In the genomic region with DNA sequence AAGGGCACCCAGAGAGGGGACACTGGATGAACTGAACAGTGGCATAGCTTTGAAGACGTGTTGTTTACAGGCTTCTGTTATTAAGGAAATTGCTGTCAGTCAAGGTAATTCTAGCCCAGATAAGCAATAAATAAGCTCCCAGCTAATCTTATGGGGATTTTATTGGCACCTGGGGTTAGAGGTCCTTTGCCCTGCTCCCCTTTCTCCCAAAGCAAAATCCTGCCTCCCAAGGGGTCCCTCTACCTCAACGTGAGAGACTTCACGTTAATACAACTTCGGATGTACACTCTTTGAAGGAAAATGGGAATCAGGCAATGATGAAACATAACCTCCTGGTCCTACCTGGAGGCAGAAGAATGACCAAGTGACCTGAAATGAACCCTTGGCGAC, we compare ENCODE assay signal across 8 mouse cellular contexts. TPM values are rescaled to one million over a fixed set of nuclear protein-coding genes. Genes with fewer than 3 reads are reported as not detected.
DNase-seq lines count a peak whose midpoint lies in the region; ATAC-seq and TF ChIP-seq lines count a peak whose summit lies in the region.

No protein-coding gene starts in this region.

- peaks cover 18% of the 10 kb centered on the region for H3K4me1 ChIP-seq in heart, embryonic 11.5 days (ENCODE audit: control insufficient read depth, insufficient read depth, low read length)
- H3K4me1 ChIP-seq in ES-Bruce4 (ENCODE audit: control insufficient read depth, insufficient read depth, low read length) = no peaks in the 10 kb centered on the region
- peaks cover 28% of the 10 kb centered on the region for H3K4me1 ChIP-seq in heart, embryonic 16.5 days (ENCODE audit: control insufficient read depth, insufficient read depth, low read length)

- intact Hi-C loops in heart, postnatal 14 days (cut with DNase I) = loop anchor here (2.0 to 5.0 kb wide), 5 partner anchors 39 to 401 kb away; no protein-coding TSS in a partner anchor

- peaks cover 36% of the 10 kb centered on the region for H3K79me2 ChIP-seq in macrophage (ENCODE audit: inconsistent target)

- DNase-seq in heart, postnatal 14 days = no peak
- DNase-seq in embryo, embryonic 11 days = no peak
- no peak for DNase-seq in urinary bladder, postnatal 4 days (ENCODE audit: low spot score in 2 of 2)

- WGBS in heart, embryonic 11.5 days (ENCODE audit: insufficient replicate concordance) = 17% methylated on average over 5 of the region's 5 CpGs
- WGBS in heart, embryonic 16.5 days = 29% methylated on average over 5 of the region's 5 CpGs
- WGBS in macrophage (ENCODE audit: missing documents) = 8% methylated on average over 5 of the region's 5 CpGs

- TF ChIP-seq POLR2A in ES-Bruce4 (IDR thresholded peaks at IDR 0.05; ENCODE audit: insufficient read depth, low read length) = no peak

- no peak for TF ChIP-seq EP300 in ES-Bruce4 (IDR thresholded peaks at IDR 0.05; ENCODE audit: insufficient read depth, low read depth, low read length)

- H3K27ac ChIP-seq in heart, embryonic 11.5 days (ENCODE audit: low read depth, low read length) = no peak overlapping the region
- H3K27ac ChIP-seq in ES-Bruce4 (ENCODE audit: insufficient read depth, low read length) = no peak overlapping the region
- peak overlapping the region; percentile 33 for H3K27ac ChIP-seq in heart, embryonic 16.5 days (ENCODE audit: low read length)
- H3K27ac ChIP-seq in macrophage = peak overlapping the region; percentile 100

- H3K4me3 ChIP-seq in heart, embryonic 11.5 days (ENCODE audit: low read depth, low read length) = peak overlapping the region; percentile 42
- H3K4me3 ChIP-seq in ES-Bruce4 (ENCODE audit: low read depth, low read length) (peak overlapping the region; percentile 72), macrophage (ENCODE audit: inconsistent target) (peak overlapping the region; percentile 99)
- peak overlapping the region; percentile 71 for H3K4me3 ChIP-seq in heart, embryonic 16.5 days (ENCODE audit: low read length)

- H3K27me3 ChIP-seq in heart, embryonic 11.5 days (ENCODE audit: control insufficient read depth, insufficient read depth, low read length) = peaks cover 12% of the 10 kb centered on the region; the same call in 1 of the 2 replicates
- H3K27me3 ChIP-seq in ES-Bruce4 (ENCODE audit: control insufficient read depth, insufficient read depth, low read length, poor library complexity, severe bottlenecking) = no peaks in the 10 kb centered on the region
- H3K27me3 ChIP-seq in heart, embryonic 16.5 days (ENCODE audit: control insufficient read depth, insufficient read depth, low read length) = no peaks in the 10 kb centered on the region

- H3K9me3 ChIP-seq in heart, embryonic 11.5 days (replicated peaks; ENCODE audit: control insufficient read depth, low read length) = no peaks in the 10 kb centered on the region
- H3K9me3 ChIP-seq in ES-Bruce4 (replicated peaks; ENCODE audit: control insufficient read depth, insufficient read depth, low read length, poor library complexity, severe bottlenecking) = no peaks in the 10 kb centered on the region
- no peaks in the 10 kb centered on the region for H3K9me3 ChIP-seq in heart, embryonic 16.5 days (replicated peaks; ENCODE audit: control insufficient read depth, low read length)

- no peak for ATAC-seq in heart, embryonic 11.5 days (replicated peaks; ENCODE audit: insufficient number of reproducible peaks, low FRiP score, low TSS enrichment)
- ATAC-seq in heart, embryonic 16.5 days (replicated peaks; ENCODE audit: extremely low read depth, insufficient read depth, low FRiP score) = no peak
- no peak for ATAC-seq in megakaryocyte-erythroid progenitor cell, adult 5-6 weeks (replicated peaks; ENCODE audit: low FRiP score, low TSS enrichment, poor library complexity, severe bottlenecking)

- no peak for TF ChIP-seq CTCF in ES-Bruce4 (IDR thresholded peaks at IDR 0.05; ENCODE audit: low read depth, low read length)

- H3K4me2 ChIP-seq in heart, embryonic 11.5 days = peak overlapping the region; percentile 73
- H3K4me2 ChIP-seq in heart, embryonic 16.5 days (ENCODE audit: low read depth, low read length) = peak overlapping the region; percentile 99

- H3K36me3 ChIP-seq in heart, embryonic 11.5 days (ENCODE audit: control insufficient read depth, insufficient read depth, low read length) = no peaks in the 10 kb centered on the region
- H3K36me3 ChIP-seq in ES-Bruce4 (ENCODE audit: control insufficient read depth, insufficient read depth, low read length, poor library complexity, severe bottlenecking) (no peaks in the 10 kb centered on the region), macrophage (ENCODE audit: inconsistent target) (no peaks in the 10 kb centered on the region)
- H3K36me3 ChIP-seq in heart, embryonic 16.5 days (ENCODE audit: control insufficient read depth, insufficient read depth) = no peaks in the 10 kb centered on the region

- peak overlapping the region; percentile 46; the same call in 1 of the 2 replicates for H3K9ac ChIP-seq in heart, embryonic 11.5 days (ENCODE audit: low read depth, low read length)
- H3K9ac ChIP-seq in ES-Bruce4 (ENCODE audit: low read depth, poor library complexity, severe bottlenecking) = peak overlapping the region; percentile 42
- peak overlapping the region; percentile 46; the same call in 1 of the 2 replicates for H3K9ac ChIP-seq in heart, embryonic 16.5 days (ENCODE audit: low read length)

RNA-seq across cellular contexts. Expression of a gene that starts 0.9 kb away (rescaled TPM):
- polyA plus RNA-seq in heart, embryonic 11.5 days (2014; fragmentation: Nextera tagmentation; extraction: Ambion mirVana) = 17.4 and 20.5 TPM in 2 replicates
- 100 to 1,000 TPM; 102 to 105 TPM for total RNA-seq in heart, postnatal 14 days (2021)
- polyA plus RNA-seq in ES-Bruce4 (2011; ENCODE audit: insufficient read depth, insufficient read length, low read depth, missing spikeins) = 10.4 TPM in 2 replicates
- 36.8 and 37.0 TPM in 2 replicates for polyA plus RNA-seq in heart, embryonic 16.5 days (2015; fragmentation: Nextera tagmentation; extraction: Ambion mirVana)
- total RNA-seq in macrophage (2018; cell fraction: chromatin; rRNA removed) = 100 to 1,000 TPM in 24 of 26 experiments, 10 to 100 TPM in 2; 86.8 to 665 (median 236) TPM
- total RNA-seq in macrophage (2018; cell fraction: cytosol; rRNA removed) = 1,000 to 10,000 TPM in 6 of 26 experiments, 100 to 1,000 TPM in 20; 397 to 1,306 (median 691) TPM
- 1,000 to 10,000 TPM in 3 of 26 experiments, 100 to 1,000 TPM in 23; 221 to 1,223 (median 655) TPM for total RNA-seq in macrophage (2018; cell fraction: nucleus; rRNA removed)
- 386 to 676 TPM (median 674 TPM) in 3 replicates for polyA plus RNA-seq in macrophage (2018)
- 1.9 and 11.1 TPM in 2 replicates for total RNA-seq in megakaryocyte-erythroid progenitor cell, adult 5-6 weeks (2014; fragmentation: Nextera tagmentation)
- total RNA-seq in megakaryocyte-erythroid progenitor cell, adult 5-6 weeks (2017) = 3.0 and 6.7 TPM in 2 replicates

Comparison
In these comparisons a context has a peak if more than half of its experiments do, and no peak if none do; other contexts are left out.
1. H3K27ac ChIP-seq: peak in heart, embryonic 16.5 days (single experiment) and macrophage (single experiment); none in heart, embryonic 11.5 days (single experiment) and ES-Bruce4 (single experiment).
2. H3K4me3 ChIP-seq: peak in every context shown above with its lines; median percentile 99 in macrophage; 72 in ES-Bruce4; 71 in heart, embryonic 16.5 days; 42 in heart, embryonic 11.5 days.
3. RNA of a gene that starts 0.9 kb away (polyA plus RNA-seq): 386 to 676 TPM in macrophage; 36.8 to 37.0 TPM in heart, embryonic 16.5 days, 17.4 to 20.5 TPM in heart, embryonic 11.5 days and 10.4 TPM in ES-Bruce4; every median in the first group is over 10 times any median in the second.
4. Peak in every context shown above with its lines, with median percentiles within 50 percentile points of each other: H3K9ac ChIP-seq.